Mouse (Mus musculus): Measurements from ENCODE around the gene Alg3. TPM values are rescaled to one million over a fixed set of nuclear protein-coding genes. Genes with fewer than 3 reads are reported as not detected.
A peak's percentile ranks its signal among the peaks of the same experiment; 100 is the strongest.

Gene Alg3
- polyA plus RNA-seq, 1 experiment = 18.3 TPM

DNA sequence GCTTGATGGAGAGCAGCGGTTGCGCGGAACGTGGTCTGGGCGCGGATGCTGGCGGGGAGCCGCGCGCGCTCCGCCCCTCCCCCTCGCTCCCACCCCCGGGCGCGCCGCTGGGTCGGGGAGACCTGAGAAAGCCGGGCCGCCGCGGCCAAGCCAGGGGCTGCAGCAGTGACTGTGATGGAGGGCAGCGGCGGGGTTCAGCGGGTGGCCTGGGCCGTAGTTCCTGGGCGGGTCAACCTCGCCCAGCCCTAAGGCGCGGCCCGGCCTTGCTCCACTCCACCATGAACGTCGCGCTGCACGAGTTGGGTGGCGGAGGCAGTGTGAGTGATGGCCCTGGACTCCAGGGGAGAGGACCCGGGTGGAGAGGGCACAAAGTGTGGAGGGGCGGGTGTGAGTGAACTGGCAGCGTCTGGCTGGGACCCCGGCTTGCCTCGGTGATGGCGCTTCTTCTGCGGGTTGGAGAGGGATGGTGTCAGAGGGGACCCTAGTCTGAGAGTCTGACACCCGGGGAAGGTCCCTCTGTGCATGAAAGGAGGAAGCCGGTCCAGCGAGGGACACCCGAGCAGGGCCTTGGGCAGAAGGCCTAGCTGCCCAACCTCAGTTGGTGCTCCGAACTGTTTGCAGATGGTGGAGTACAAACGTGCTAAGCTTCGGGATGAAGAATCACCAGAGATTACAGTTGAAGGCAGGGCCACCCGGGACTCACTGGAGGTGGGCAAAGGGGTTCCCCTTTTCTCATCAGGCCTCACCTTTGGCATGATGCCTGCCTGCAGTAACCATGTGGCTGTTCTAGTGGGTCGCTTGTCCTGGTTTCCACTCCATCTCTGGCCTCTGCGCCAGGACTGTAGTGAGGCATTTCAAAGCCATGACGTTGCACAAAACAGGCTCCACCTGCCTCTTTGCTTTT lies 18.4 kb upstream of the Alg3 start, which contains the start of gene Ece2:
Gene Ece2, plus strand, starts transcription at position 98 of the 904 bp plus-strand sequence.
- Histone ChIP-seq H3K4me3 (ENCODE audit: insufficient read depth, low read length) (peak within 1 kb of the TSS; percentile 64), H3K4me1 (ENCODE audit: control insufficient read depth, insufficient read depth, low read length) (peaks cover 1% of the 10 kb centered on the region; the same call in 1 of the 2 replicates), H3K27ac (ENCODE audit: insufficient read depth, low read length) (peak within 1 kb of the TSS; percentile 42; the same call in 1 of the 2 replicates)
- no peak for TF ChIP-seq POLR2A (IDR thresholded peaks at IDR 0.05; ENCODE audit: extremely low read depth, insufficient read depth, low read length)
- no peak for TF ChIP-seq CTCF (IDR thresholded peaks at IDR 0.05; ENCODE audit: extremely low read depth, insufficient read depth, low read length)

DNA sequence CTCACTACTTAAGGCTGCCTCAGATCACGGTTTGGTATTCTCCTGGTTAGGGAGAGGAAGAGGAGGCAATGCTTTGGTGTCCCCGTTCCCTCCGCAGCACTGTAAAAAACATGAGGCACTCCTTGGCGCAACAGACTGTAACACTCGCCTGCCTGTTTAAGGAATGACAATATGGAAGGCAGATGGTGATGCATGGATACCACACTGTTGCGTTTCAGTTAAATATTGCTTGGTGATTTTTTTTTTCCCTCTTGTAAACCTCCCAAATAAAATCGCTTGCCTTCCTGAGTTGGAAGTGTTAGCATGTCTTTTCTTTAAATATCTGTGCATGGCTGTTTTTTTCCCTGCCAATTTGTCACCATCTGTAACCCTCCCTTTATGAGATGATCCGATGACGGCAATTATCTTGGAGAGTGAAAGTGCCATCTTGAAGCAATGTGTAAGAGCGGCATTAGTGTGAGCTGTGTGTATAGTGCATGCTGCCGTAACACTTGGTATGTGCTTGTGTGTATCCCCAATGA lies 17.4 kb upstream of the Alg3 start:
- Histone ChIP-seq H3K27ac (ENCODE audit: insufficient read depth, low read length) (no peak overlapping the region), H3K4me1 (ENCODE audit: control insufficient read depth, insufficient read depth, low read length) (peaks cover 1% of the 10 kb centered on the region; the same call in 1 of the 2 replicates), H3K4me3 (ENCODE audit: insufficient read depth, low read length) (peak overlapping the region; percentile 64; the same call in 1 of the 2 replicates)
- TF ChIP-seq POLR2A (IDR thresholded peaks at IDR 0.05; ENCODE audit: extremely low read depth, insufficient read depth, low read length) = no peak
- no peak for TF ChIP-seq CTCF (IDR thresholded peaks at IDR 0.05; ENCODE audit: extremely low read depth, insufficient read depth, low read length)

DNA sequence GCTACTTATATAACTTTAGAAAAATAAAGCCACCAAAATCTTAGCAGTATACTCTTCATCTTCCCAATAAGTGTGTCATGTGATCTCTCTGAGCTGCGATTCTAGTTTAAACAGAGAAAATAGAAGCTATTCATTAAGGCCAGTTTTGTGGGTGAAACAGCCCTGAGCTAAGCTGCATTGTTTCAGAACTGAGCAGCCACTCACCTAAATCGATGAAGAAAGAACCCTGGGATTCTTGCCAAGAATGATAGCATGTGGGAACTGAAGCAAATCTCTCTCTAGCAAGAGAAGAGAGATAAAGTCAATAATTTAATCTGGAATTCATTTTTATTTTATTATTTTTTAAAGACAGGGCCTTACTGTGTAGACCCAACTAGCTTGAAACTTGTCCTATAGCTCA lies 11.7 kb upstream of the Alg3 start:
- H3K27ac ChIP-seq (ENCODE audit: insufficient read depth, low read length) = no peak overlapping the region
- no peaks in the 10 kb centered on the region for H3K4me1 ChIP-seq (ENCODE audit: control insufficient read depth, insufficient read depth, low read length)
- TF ChIP-seq CTCF (IDR thresholded peaks at IDR 0.05; ENCODE audit: extremely low read depth, insufficient read depth, low read length) (no peak), POLR2A (IDR thresholded peaks at IDR 0.05; ENCODE audit: extremely low read depth, insufficient read depth, low read length) (no peak)
- no peak overlapping the region for H3K4me3 ChIP-seq (ENCODE audit: insufficient read depth, low read length)

DNA sequence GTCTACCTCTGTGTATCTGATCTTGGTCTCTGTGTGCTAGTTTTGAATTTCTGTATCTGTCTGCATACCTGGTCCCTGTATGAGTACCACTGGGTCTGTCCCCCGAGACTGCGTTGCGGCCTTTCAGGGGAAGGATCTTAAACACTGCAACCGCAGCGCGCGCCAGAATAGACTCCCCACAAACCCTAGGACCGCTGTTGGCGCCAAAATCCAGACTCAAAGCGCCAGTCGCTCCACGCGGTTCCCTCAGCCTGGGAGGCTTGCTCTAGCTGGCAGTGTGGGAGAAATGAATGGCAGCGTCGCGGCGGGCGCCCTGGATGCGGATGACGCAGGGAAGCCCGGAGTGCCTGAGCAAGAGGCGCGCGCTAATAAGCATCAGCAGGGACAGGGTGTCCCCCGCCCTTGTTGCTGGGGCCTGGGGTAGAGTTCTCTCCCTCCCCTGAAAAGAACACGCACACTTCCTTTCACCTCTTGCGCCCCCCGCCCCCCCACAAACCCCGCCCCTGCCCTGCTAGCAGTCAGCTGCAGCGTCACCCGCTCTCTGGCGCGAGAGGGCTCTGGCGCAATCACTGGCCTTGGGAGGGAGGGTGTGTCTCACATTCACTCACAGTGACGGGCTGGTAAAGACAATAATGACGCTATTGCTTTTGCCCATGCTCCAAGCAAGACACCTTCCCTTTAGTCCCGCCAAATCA lies 10.6 kb upstream of the Alg3 start:
- Histone ChIP-seq H3K27ac (ENCODE audit: insufficient read depth, low read length) (no peak overlapping the region), H3K4me1 (ENCODE audit: control insufficient read depth, insufficient read depth, low read length) (no peaks in the 10 kb centered on the region), H3K4me3 (ENCODE audit: insufficient read depth, low read length) (peak overlapping the region; percentile 69)
- no peak for TF ChIP-seq POLR2A (IDR thresholded peaks at IDR 0.05; ENCODE audit: extremely low read depth, insufficient read depth, low read length)
- no peak for TF ChIP-seq CTCF (IDR thresholded peaks at IDR 0.05; ENCODE audit: extremely low read depth, insufficient read depth, low read length)

DNA sequence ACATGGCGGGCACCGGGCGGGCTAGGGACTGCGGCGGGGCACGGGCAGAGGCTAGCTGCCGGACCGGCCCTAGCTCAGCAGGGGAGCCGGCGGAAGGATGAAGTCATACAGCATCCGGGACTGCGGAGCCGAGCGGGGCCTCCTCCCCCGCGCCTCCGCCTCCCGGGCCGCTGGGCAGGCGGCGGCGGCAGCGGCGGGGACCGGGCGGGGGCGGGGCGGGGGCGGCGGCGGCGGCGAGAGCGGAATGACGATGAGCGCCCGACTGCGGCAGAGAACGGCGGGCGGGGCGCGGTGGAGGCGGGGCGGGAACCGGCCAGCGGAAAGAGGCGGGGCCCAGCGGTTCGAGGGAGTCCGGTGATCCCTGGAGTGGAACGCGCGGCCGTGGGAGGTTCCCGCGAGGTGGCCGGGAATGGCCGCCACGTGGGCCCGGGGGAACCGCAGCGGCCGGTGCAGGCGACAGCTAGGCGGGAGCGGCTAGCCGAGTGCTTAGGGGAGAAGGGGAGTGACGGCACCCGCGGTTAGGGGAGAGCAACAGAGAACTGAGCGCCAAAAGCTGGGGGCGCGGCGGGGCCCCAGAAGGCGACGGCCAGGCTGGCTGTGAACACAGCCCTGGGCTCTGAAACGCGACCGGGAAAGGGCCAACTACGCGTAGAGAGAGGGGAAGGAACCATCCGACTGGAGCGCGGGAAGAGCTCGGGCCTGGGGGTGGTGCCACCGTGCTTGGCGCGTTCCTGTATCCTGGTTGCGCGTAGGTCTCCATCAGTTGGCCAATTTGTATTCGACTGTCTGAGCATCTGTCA lies 9.9 kb upstream of the Alg3 start, which contains the start of gene Camk2n2:
Gene Camk2n2, minus strand, starts transcription at position 97 of the 800 bp plus-strand sequence.
- H3K27ac ChIP-seq (ENCODE audit: insufficient read depth, low read length) = peak within 1 kb of the TSS; percentile 58
- H3K4me1 ChIP-seq (ENCODE audit: control insufficient read depth, insufficient read depth, low read length) = no peaks in the 10 kb centered on the region
- TF ChIP-seq POLR2A (IDR thresholded peaks at IDR 0.05; ENCODE audit: extremely low read depth, insufficient read depth, low read length) (no peak), CTCF (IDR thresholded peaks at IDR 0.05; ENCODE audit: extremely low read depth, insufficient read depth, low read length) (no peak)
- peak within 1 kb of the TSS; percentile 69 for H3K4me3 ChIP-seq (ENCODE audit: insufficient read depth, low read length)

DNA sequence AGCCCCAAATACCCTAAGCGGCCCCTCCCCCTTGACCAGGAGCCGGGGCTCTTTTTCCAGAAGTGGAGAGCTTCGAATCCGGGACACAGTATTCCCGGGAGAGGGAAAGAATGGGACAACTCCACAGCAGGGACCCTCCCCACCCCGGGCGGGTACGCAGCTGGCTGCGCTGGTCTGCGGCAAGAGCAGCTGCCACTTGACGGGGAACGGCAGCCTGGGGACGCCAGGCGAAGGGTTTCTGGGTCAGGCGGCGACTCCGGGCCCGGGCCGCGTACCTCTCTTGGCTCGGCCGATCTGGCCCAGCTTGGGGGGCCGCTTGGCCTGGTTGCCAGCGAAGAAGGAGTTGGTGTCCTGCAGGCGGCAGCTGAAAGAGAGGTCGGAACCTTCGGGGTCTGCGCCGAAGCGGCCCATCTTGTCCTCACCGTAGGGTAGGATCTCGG lies 9.2 kb upstream of the Alg3 start:
- no peak for TF ChIP-seq CTCF (IDR thresholded peaks at IDR 0.05; ENCODE audit: extremely low read depth, insufficient read depth, low read length)
- TF ChIP-seq POLR2A (IDR thresholded peaks at IDR 0.05; ENCODE audit: extremely low read depth, insufficient read depth, low read length) = no peak
- peak overlapping the region; percentile 58 for H3K27ac ChIP-seq (ENCODE audit: insufficient read depth, low read length)
- H3K4me3 ChIP-seq (ENCODE audit: insufficient read depth, low read length) = peak overlapping the region; percentile 69
- no peaks in the 10 kb centered on the region for H3K4me1 ChIP-seq (ENCODE audit: control insufficient read depth, insufficient read depth, low read length)

DNA sequence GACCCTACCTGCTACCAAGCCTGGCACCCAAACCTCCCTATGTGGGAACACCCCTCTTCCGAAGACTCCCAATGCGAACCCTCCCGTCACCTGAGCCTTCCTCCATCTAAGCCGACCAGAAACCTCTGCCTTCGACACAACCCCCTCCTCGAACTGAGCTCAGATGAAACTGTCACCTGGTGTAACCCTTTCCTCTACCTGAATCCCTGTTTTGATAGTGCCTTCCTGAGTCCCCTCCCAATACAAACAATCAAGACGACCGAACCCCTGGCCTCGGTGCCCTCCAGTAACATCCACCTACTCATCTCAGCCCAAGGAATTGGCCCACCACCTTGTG lies 8.8 kb upstream of the Alg3 start:
- no peaks in the 10 kb centered on the region for H3K4me1 ChIP-seq (ENCODE audit: control insufficient read depth, insufficient read depth, low read length)
- H3K27ac ChIP-seq (ENCODE audit: insufficient read depth, low read length) = no peak overlapping the region
- H3K4me3 ChIP-seq (ENCODE audit: insufficient read depth, low read length) = peak overlapping the region; percentile 69
- no peak for TF ChIP-seq POLR2A (IDR thresholded peaks at IDR 0.05; ENCODE audit: extremely low read depth, insufficient read depth, low read length)
- TF ChIP-seq CTCF (IDR thresholded peaks at IDR 0.05; ENCODE audit: extremely low read depth, insufficient read depth, low read length) = no peak

DNA sequence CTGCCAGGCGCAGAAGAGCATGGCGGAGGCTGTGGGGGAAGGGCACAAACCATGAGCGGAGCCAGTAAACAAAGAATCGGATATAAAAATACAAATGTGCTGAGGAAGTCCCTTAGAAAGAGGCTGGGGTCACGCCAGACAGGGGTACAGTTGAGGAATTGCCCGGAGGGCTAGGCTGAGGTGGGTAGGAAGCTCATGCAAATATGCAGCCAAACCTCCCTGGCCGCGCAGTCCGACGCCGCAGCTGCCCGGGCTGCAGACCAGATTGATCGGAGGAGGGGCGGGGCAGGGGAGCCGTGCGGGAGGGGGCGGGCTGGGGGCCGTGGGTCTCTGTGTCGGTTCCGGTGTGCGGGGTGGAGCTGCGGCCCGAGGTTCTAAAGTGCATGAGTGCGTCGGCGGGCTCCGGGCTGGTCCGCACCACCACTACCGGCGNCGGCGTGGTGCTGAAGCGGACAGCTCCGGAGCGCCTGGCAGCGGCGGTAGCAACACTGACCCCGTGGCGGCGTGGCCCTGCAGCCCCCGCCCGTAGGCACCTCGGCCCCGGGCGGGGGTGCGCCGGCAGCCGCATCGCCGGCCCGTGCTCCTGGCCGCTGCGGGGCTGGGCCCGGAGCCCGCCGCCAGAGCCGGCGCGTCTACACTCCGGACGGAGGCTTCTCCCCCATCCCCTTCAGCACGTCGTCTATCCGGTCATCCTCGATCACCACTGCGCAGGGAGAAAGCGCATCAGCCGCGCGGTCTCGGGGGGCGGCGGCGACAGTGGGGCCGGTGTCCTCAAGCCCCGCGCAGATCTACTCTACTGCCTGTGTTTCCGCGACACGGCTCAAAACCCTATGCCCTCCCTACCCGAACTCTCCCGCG lies 8.2 kb upstream of the Alg3 start:
- no peak overlapping the region for H3K27ac ChIP-seq (ENCODE audit: insufficient read depth, low read length)

More for the DNA sequence above, 8.2 kb upstream of the Alg3 start:
- Histone ChIP-seq H3K4me1 (ENCODE audit: control insufficient read depth, insufficient read depth, low read length) (no peaks in the 10 kb centered on the region), H3K4me3 (ENCODE audit: insufficient read depth, low read length) (peak overlapping the region; percentile 69)
- no peak for TF ChIP-seq CTCF (IDR thresholded peaks at IDR 0.05; ENCODE audit: extremely low read depth, insufficient read depth, low read length)
- TF ChIP-seq POLR2A (IDR thresholded peaks at IDR 0.05; ENCODE audit: extremely low read depth, insufficient read depth, low read length) = no peak
